Comparison of ENCODE assay signal across 32 mouse cellular contexts in genomic region chr6:84951621-84952020, GRCm38 (mm10).
"Had no signal": no experiment of that assay in that cellular context is flagged by ENCODE, and none has a peak within 500 bp of the region (broad histone marks: within the 10 kb centered on the region; RNA-seq: fewer than 3 reads in every experiment).

No protein-coding gene starts in this region.

- H3K4me2 ChIP-seq: limb, embryonic 12.5 days; limb, embryonic 13.5 days; limb, embryonic 15.5 days; liver, embryonic 11.5 days; liver, embryonic 12.5 days; liver, embryonic 13.5 days; liver, embryonic 15.5 days; lung, embryonic 14.5 days; lung, embryonic 15.5 days; midbrain, embryonic 11.5 days; midbrain, embryonic 12.5 days; midbrain, embryonic 13.5 days; midbrain, embryonic 15.5 days; neural tube, embryonic 12.5 days had no signal

- H3K36me3 ChIP-seq: limb, embryonic 10.5 days; limb, embryonic 12.5 days; limb, embryonic 13.5 days; limb, embryonic 15.5 days; liver, embryonic 12.5 days; liver, embryonic 13.5 days; liver, embryonic 15.5 days; lung, embryonic 15.5 days; midbrain, embryonic 10.5 days; midbrain, embryonic 12.5 days; midbrain, embryonic 13.5 days; midbrain, embryonic 15.5 days; neural tube, embryonic 12.5 days had no signal

- H3K9me3 ChIP-seq: limb, embryonic 10.5 days; limb, embryonic 12.5 days; limb, embryonic 13.5 days; limb, embryonic 15.5 days; liver, embryonic 12.5 days; liver, embryonic 13.5 days; liver, embryonic 15.5 days; lung, embryonic 15.5 days; megakaryocyte, embryonic 14.5 days; midbrain, embryonic 10.5 days; midbrain, embryonic 12.5 days; midbrain, embryonic 13.5 days; midbrain, embryonic 15.5 days; neural tube, embryonic 12.5 days had no signal

- H3K27ac ChIP-seq: limb, embryonic 10.5 days; limb, embryonic 12.5 days; limb, embryonic 13.5 days; limb, embryonic 15.5 days; liver, embryonic 12.5 days; liver, embryonic 13.5 days; liver, embryonic 14.5 days; liver, embryonic 15.5 days; lung, embryonic 15.5 days; macrophage; midbrain, embryonic 10.5 days; midbrain, embryonic 12.5 days; midbrain, embryonic 13.5 days; midbrain, embryonic 15.5 days; neural tube, embryonic 12.5 days had no signal

- H3K9ac ChIP-seq: limb, embryonic 12.5 days; limb, embryonic 13.5 days; limb, embryonic 15.5 days; liver, embryonic 12.5 days; liver, embryonic 13.5 days; liver, embryonic 14.5 days; liver, embryonic 15.5 days; liver, postnatal 0 days; lung, embryonic 14.5 days; lung, embryonic 15.5 days; midbrain, embryonic 12.5 days; midbrain, embryonic 13.5 days; midbrain, embryonic 15.5 days; neural tube, embryonic 12.5 days had no signal

- H3K4me3 ChIP-seq: limb, embryonic 10.5 days; limb, embryonic 12.5 days; limb, embryonic 13.5 days; limb, embryonic 15.5 days; liver, embryonic 12.5 days; liver, embryonic 13.5 days; liver, embryonic 15.5 days; lung, embryonic 15.5 days; megakaryocyte, embryonic 14.5 days; midbrain, embryonic 10.5 days; midbrain, embryonic 12.5 days; midbrain, embryonic 13.5 days; midbrain, embryonic 15.5 days; myocyte; neural tube, embryonic 12.5 days had no signal

- ATAC-seq: liver, embryonic 12.5 days; liver, postnatal 0 days; lung, postnatal 0 days; midbrain, embryonic 13.5 days; midbrain, embryonic 15.5 days; midbrain, embryonic 16.5 days had no signal

- DNase-seq: left cerebral cortex, postnatal 4 days; liver; liver, embryonic 13.5 days; liver, postnatal 0 days; lung, adult 18-20 months; lung, adult 2 months; lung, embryonic 14.5 days; lung, postnatal 10 days; lung, postnatal 14 days; lung, postnatal 36 days; lung, postnatal 4 days; midbrain, embryonic 14.5 days had no signal

- H3K4me1 ChIP-seq: limb, embryonic 10.5 days; limb, embryonic 12.5 days; limb, embryonic 13.5 days; limb, embryonic 15.5 days; liver, embryonic 12.5 days; liver, embryonic 13.5 days; liver, embryonic 15.5 days; lung, embryonic 15.5 days; midbrain, embryonic 12.5 days; midbrain, embryonic 15.5 days; neural tube, embryonic 12.5 days had no signal

- H3K27me3 ChIP-seq: limb, embryonic 12.5 days; limb, embryonic 13.5 days; limb, embryonic 15.5 days; liver, embryonic 12.5 days; liver, embryonic 13.5 days; liver, embryonic 15.5 days; lung, embryonic 15.5 days; megakaryocyte, embryonic 14.5 days; midbrain, embryonic 12.5 days; midbrain, embryonic 13.5 days; midbrain, embryonic 15.5 days; neural tube, embryonic 12.5 days had no signal
